Mouse (Mus musculus) adrenal gland, adult (tissue): ENCODE measurements at regions not wholly inside any gene's neighbourhood (a gene's known extent, or its start where the extent isn't known, plus 50 kb on each side); places are given as distances from the start of the nearest gene placed in this dataset.
"Not testable (repeated sequence)": the region's sequence is repeated elsewhere in the genome, so short reads cannot be mapped to it uniquely, and the experiment has no call there.

ENCODE experiments used
- DNase-seq, 2 experiments: peaks; one replicate each; pipeline ENCODE4 v3.0.0; 2022 to 2023; ENCODE audit warnings: low spot score in 1 of 2; ENCODE audit not compliant: inconsistent age in 2 of 2

GRCm38 (mm10) chr12:15657748-15658251, 158.9 kb downstream of the Trib2 start:
- DNase-seq: no peak

GRCm38 (mm10) chr12:15654585-15654984, 162.1 kb downstream of the Trib2 start:
- no peak for DNase-seq

- DNase-seq: peak in 1 of 2 experiments; percentile 66
Measured at GRCm38 (mm10) chr12:15653357-15653763, 163.4 kb downstream of the Trib2 start.

GRCm38 (mm10) chr12:15651293-15651692, 165.4 kb downstream of the Trib2 start:
- no peak for DNase-seq

- DNase-seq: peak; percentile 22 to 39
Measured at GRCm38 (mm10) chr12:15649906-15650305, 166.8 kb downstream of the Trib2 start.

- no peak for DNase-seq
Measured at GRCm38 (mm10) chr12:15649226-15649625, 167.5 kb downstream of the Trib2 start.

GRCm38 (mm10) chr12:15644074-15644672, 172.5 kb downstream of the Trib2 start:
- no peak for DNase-seq

GRCm38 (mm10) chr12:15643669-15644068, 173.1 kb downstream of the Trib2 start:
- peak; percentile 41 to 85 for DNase-seq

GRCm38 (mm10) chr12:15640320-15640719, 176.4 kb downstream of the Trib2 start:
- no peak for DNase-seq

- no peak for DNase-seq
Measured at GRCm38 (mm10) chr12:15629971-15630370, 186.8 kb downstream of the Trib2 start.

GRCm38 (mm10) chr12:15619521-15619920, 197.2 kb downstream of the Trib2 start:
- no peak for DNase-seq

- peak; percentile 13 to 66 for DNase-seq
Measured at GRCm38 (mm10) chr12:15617312-15617711, 199.4 kb downstream of the Trib2 start.

GRCm38 (mm10) chr12:15611847-15612580, 204.7 kb downstream of the Trib2 start:
- DNase-seq: no peak

GRCm38 (mm10) chr12:15607091-15607490, 209.6 kb downstream of the Trib2 start:
- DNase-seq: no peak

GRCm38 (mm10) chr12:15606095-15606494, 210.6 kb downstream of the Trib2 start:
- peak in 1 of 2 experiments; percentile 69 for DNase-seq

GRCm38 (mm10) chr12:15604630-15605029, 212.1 kb downstream of the Trib2 start:
- no peak for DNase-seq

GRCm38 (mm10) chr12:15603885-15604284, 212.8 kb downstream of the Trib2 start:
- DNase-seq: no peak

- DNase-seq: no peak
Measured at GRCm38 (mm10) chr12:15603319-15603718, 213.4 kb downstream of the Trib2 start.

GRCm38 (mm10) chr12:15594704-15595103, 222.0 kb downstream of the Trib2 start:
- no peak for DNase-seq

- not testable (repeated sequence) for DNase-seq
Measured at GRCm38 (mm10) chr12:15587864-15588263, 228.9 kb downstream of the Trib2 start.

- no peak for DNase-seq
Measured at GRCm38 (mm10) chr12:15586706-15587442, 229.8 kb downstream of the Trib2 start.

GRCm38 (mm10) chr12:15585845-15586244, 230.9 kb downstream of the Trib2 start:
- DNase-seq: no peak
